Mouse (Mus musculus): ENCODE results near the gene Pcyt1a. TPM values are rescaled to one million over a fixed set of nuclear protein-coding genes. Genes with fewer than 3 reads are reported as not detected.

The Pcyt1a gene
- total RNA-seq, 2 experiments from 2014 or later: 52.4 to 58.4 TPM

Other genes with a start within 250 kb of the Pcyt1a start
- 10 to 100 TPM; 45.5 to 46.7 TPM for gene Fbxo45, start 183.8 kb upstream of the Pcyt1a start, total RNA-seq (2021)
- 10 to 100 TPM; 10.2 to 10.3 TPM for gene Wdr53, start 183.7 kb upstream of the Pcyt1a start, total RNA-seq (2021)
- gene Smco1, start 159.5 kb upstream of the Pcyt1a start, total RNA-seq (2021): not detected
- gene Rnf168, start 153.5 kb upstream of the Pcyt1a start, total RNA-seq (2021): 10 to 100 TPM; 34.4 to 34.6 TPM
- gene Ubxn7, start 98.7 kb upstream of the Pcyt1a start, total RNA-seq (2021): 10 to 100 TPM; 73.2 to 77.9 TPM
- not detected for gene Tm4sf19, start 30.4 kb upstream of the Pcyt1a start, total RNA-seq (2021)
- 10 to 100 TPM; 18.0 to 19.0 TPM for gene Tctex1d2, start 11.2 kb upstream of the Pcyt1a start, total RNA-seq (2021)
- not detected for gene Slc51a, start 57.0 kb downstream of the Pcyt1a start, total RNA-seq (2021)
- not detected for gene Zdhhc19, start 65.3 kb downstream of the Pcyt1a start, total RNA-seq (2021)
- gene Tfrc, start 178.0 kb downstream of the Pcyt1a start, total RNA-seq (2021): 10 to 100 TPM; 77.2 to 90.3 TPM
- 10 to 100 TPM; 84.7 to 99.6 TPM for gene Tnk2, start 213.0 kb downstream of the Pcyt1a start, total RNA-seq (2021)

All from left cerebral cortex, postnatal 4 days (tissue).